Mouse (Mus musculus): Measurements from ENCODE around the gene Tmem210. TPM values are rescaled to one million over a fixed set of nuclear protein-coding genes. Genes with fewer than 3 reads are reported as not detected.
"Not testable (repeated sequence)": the region's sequence is repeated elsewhere in the genome, so short reads cannot be mapped to it uniquely, and the experiment has no call there.

Tmem210 gene
- polyA plus RNA-seq, 2 experiments, result not detected

DNA sequence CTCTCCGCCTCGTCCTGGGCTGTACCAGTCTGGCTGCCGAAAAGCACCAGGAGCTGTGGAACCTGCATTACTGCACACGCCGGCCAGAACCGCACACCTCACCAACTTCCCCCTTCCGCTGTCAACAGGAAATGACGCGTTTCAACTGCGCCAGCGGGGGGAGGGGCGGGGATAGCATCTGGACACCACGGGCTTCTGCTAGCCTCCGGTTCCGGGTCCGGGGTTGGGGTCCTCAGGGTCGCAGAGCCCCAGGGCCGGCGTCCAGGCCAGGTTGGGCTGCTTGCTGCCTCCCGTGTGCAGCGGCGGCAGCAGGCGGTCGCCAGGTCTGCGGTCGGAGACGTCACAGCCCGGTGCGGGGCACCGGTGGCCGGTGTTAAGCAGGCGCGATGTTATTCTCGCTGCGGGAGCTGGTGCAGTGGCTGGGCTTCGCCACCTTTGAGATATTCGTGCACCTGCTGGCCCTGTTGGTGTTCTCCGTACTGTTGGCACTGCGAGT is 32.6 kb upstream of the Tmem210 start, which contains the start of gene Tmem203:
Tmem203 (plus strand) TSS at position 156 of the 496 bp plus-strand sequence.
- Histone ChIP-seq H3K4me1 (replicated peaks; ENCODE audit: control insufficient read depth in 2 of 2, insufficient read depth in 2 of 2, low read length in 1 of 2) (peaks cover 6 to 10% of the 10 kb centered on the region in 2 experiments), H3K4me3 (ENCODE audit: insufficient read depth in 1 of 2, low read depth in 2 of 2, low read length in 2 of 2) (peak within 1 kb of the TSS; percentile 81 to 92), H3K36me3 (replicated peaks; ENCODE audit: control insufficient read depth, insufficient read depth, low read depth) (no peaks in the 10 kb centered on the region; the same call in 1 of the 2 replicates), H3K27me3 (ENCODE audit: control insufficient read depth, insufficient read depth, low read length) (no peaks in the 10 kb centered on the region), H3K9ac (replicated peaks) (peak within 1 kb of the TSS; percentile 82), H3K9me3 (ENCODE audit: control insufficient read depth, low read length) (no peaks in the 10 kb centered on the region), H3K4me2 (ENCODE audit: low read depth) (peak within 1 kb of the TSS; percentile 87), H3K27ac (peak within 1 kb of the TSS; percentile 36)
- ATAC-seq (ENCODE audit: insufficient read depth) (peak; percentile 83), DNase-seq (ENCODE audit: low read depth in 3 of 3, low spot score in 3 of 3) (peak; percentile 83 to 88 (median 85))
- TF ChIP-seq CTCF (IDR thresholded peaks at IDR 0.05; ENCODE audit: low read depth), result no peak
- TF ChIP-seq EP300 (IDR thresholded peaks at IDR 0.05; ENCODE audit: low read depth), result peak; percentile 55
- under 1% methylated on average over 39 of the region's 39 CpGs for WGBS (ENCODE audit: insufficient replicate concordance)

DNA sequence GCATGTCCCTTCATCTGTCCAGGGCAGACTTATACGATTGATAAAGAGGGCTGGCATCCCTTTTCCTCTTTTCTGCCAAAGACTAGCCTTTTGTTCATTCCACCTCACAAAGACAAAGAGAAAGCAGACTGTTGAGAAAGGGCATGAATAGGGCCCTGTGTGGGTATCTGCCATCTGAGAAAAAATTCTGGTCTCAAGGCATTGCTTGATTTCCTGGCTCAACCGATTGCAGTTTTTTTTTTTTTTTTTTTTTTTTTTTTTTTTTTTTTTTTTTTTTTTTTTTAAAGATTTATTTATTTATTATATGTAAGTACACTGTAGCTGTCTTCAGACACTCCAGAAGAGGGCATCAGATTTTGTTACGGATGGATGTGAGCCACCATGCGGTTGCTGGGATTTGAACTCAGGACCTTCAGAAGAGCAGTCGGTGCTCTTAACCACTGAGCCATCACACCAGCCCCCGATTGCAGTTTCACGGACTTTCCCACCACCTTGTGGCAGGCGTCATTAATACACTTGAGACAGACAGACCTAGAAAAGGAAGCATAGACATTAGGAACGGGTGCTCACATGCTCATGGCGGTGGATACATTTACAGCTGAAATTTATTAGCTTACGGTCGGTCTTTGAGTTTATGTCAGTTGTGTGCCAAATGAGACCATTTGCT is 31.4 kb upstream of the Tmem210 start:
- peak overlapping the region; percentile 81 to 92 for H3K4me3 ChIP-seq (ENCODE audit: insufficient read depth in 1 of 2, low read depth in 2 of 2, low read length in 2 of 2)
- not testable (repeated sequence) for H3K9me3 ChIP-seq (ENCODE audit: control insufficient read depth, low read length); H3K36me3 ChIP-seq (replicated peaks; ENCODE audit: control insufficient read depth, insufficient read depth, low read depth); ATAC-seq (ENCODE audit: insufficient read depth); H3K27ac ChIP-seq; H3K27me3 ChIP-seq (ENCODE audit: control insufficient read depth, insufficient read depth, low read length)
- H3K4me1 ChIP-seq (replicated peaks; ENCODE audit: control insufficient read depth in 2 of 2, insufficient read depth in 2 of 2, low read length in 1 of 2), result peaks cover 6 to 10% of the 10 kb centered on the region in 2 experiments
- peak overlapping the region; percentile 82; the same call in 1 of the 2 replicates for H3K9ac ChIP-seq (replicated peaks)
- peak; percentile 58 for TF ChIP-seq CTCF (IDR thresholded peaks at IDR 0.05; ENCODE audit: low read depth)
- H3K4me2 ChIP-seq (ENCODE audit: low read depth), result peak overlapping the region; percentile 87
- DNase-seq (ENCODE audit: low read depth in 3 of 3, low spot score in 3 of 3), result peak; percentile 41 to 64 (median 55)
- WGBS (ENCODE audit: insufficient replicate concordance), result 27% methylated on average over 10 of the region's 12 CpGs

DNA sequence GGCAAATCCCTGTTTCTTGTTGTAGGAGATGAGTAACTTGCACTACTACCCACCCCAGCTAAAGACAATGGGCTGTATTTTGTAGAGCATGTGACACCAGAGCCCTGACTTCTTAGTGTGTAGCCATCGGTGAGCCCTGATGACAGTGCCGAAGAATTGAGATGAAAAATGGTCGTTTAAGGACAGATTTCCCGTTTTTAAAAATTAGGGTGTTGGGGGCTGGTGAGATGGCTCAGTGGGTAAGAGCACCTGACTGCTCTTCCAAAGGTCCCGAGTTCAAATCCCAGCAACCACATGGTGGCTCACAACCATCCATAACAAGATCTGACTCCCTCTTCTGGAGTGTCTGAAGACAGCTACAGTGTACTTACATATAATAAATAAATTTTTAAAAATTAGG is 30.7 kb upstream of the Tmem210 start:
- not testable (repeated sequence) for H3K9me3 ChIP-seq (ENCODE audit: control insufficient read depth, low read length); H3K27ac ChIP-seq; H3K4me3 ChIP-seq (ENCODE audit: insufficient read depth in 1 of 2, low read depth in 2 of 2, low read length in 2 of 2); ATAC-seq (ENCODE audit: insufficient read depth); H3K9ac ChIP-seq (replicated peaks); DNase-seq (ENCODE audit: low read depth in 3 of 3, low spot score in 3 of 3); H3K4me2 ChIP-seq (ENCODE audit: low read depth); H3K36me3 ChIP-seq (replicated peaks; ENCODE audit: control insufficient read depth, insufficient read depth, low read depth); H3K27me3 ChIP-seq (ENCODE audit: control insufficient read depth, insufficient read depth, low read length)
- 69% methylated on average over 5 of the region's 5 CpGs for WGBS (ENCODE audit: insufficient replicate concordance)
- peaks cover 6 to 16% of the 10 kb centered on the region in 2 experiments for H3K4me1 ChIP-seq (replicated peaks; ENCODE audit: control insufficient read depth in 2 of 2, insufficient read depth in 2 of 2, low read length in 1 of 2)

DNA sequence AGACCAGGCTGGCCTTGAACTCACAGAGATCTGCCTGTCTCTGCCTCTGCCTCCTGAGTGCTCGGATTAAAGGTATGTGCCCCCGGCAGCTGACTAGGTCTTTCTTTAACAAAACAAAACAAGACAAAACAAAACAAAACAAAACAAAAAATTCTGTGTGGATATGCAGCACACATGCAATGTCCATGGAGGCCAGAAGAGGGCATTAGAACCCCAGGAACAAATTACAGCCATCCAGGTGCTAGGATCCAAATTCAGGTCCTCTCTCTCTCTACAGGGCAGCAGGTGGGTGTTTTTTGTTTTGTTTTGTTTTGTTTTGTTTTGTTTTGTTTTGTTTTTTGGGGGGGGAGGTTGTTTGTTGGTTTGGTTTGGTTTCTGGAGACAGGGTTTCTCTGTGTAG is 29.1 kb upstream of the Tmem210 start:
- WGBS (ENCODE audit: insufficient replicate concordance), result 29% methylated on average over 2 of the region's 2 CpGs
- H3K36me3 ChIP-seq (replicated peaks; ENCODE audit: control insufficient read depth, insufficient read depth, low read depth), result no peaks in the 10 kb centered on the region
- TF ChIP-seq CTCF (IDR thresholded peaks at IDR 0.05; ENCODE audit: low read depth), result peak; percentile 72
- 0 out of 2 replicates have a peak, but pooled peaks have one; percentile 10 for TF ChIP-seq EP300 (IDR thresholded peaks at IDR 0.05; ENCODE audit: low read depth)
- no peak overlapping the region for H3K27ac ChIP-seq
- ATAC-seq (ENCODE audit: insufficient read depth) (no peak), DNase-seq (ENCODE audit: low read depth in 3 of 3, low spot score in 3 of 3) (no peak)
- no peak overlapping the region for H3K4me2 ChIP-seq (ENCODE audit: low read depth)
- no peak overlapping the region for H3K9ac ChIP-seq (replicated peaks)
- peaks cover 6 to 16% of the 10 kb centered on the region in 2 experiments for H3K4me1 ChIP-seq (replicated peaks; ENCODE audit: control insufficient read depth in 2 of 2, insufficient read depth in 2 of 2, low read length in 1 of 2)
- no peak overlapping the region for H3K4me3 ChIP-seq (ENCODE audit: insufficient read depth in 1 of 2, low read depth in 2 of 2, low read length in 2 of 2)
- H3K27me3 ChIP-seq (ENCODE audit: control insufficient read depth, insufficient read depth, low read length), result no peaks in the 10 kb centered on the region
- H3K9me3 ChIP-seq (ENCODE audit: control insufficient read depth, low read length), result no peaks in the 10 kb centered on the region

DNA sequence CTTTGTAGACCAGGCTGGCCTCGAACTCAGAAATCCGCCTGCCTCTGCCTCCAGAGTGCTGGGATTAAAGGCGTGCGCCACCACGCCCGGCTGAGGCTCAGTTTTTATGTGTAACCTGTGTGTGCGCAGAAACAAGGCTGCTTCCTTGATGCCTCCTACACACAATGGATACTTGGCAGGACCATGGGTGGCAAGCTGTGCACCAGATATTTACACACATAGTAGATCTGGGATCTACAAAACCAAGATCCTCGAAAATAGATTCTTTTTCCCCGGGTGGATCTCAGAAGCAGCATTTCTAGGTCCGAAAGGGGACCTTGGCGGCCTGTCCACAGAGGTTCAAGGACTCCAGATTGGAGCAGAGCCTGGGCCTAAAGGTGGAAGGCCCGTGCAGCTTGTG is 26.1 kb upstream of the Tmem210 start:
- no peaks in the 10 kb centered on the region for H3K27me3 ChIP-seq (ENCODE audit: control insufficient read depth, insufficient read depth, low read length)
- no peaks in the 10 kb centered on the region for H3K36me3 ChIP-seq (replicated peaks; ENCODE audit: control insufficient read depth, insufficient read depth, low read depth)
- WGBS (ENCODE audit: insufficient replicate concordance), result 36% methylated on average over 12 of the region's 12 CpGs
- no peaks in the 10 kb centered on the region for H3K9me3 ChIP-seq (ENCODE audit: control insufficient read depth, low read length)
- H3K4me3 ChIP-seq (ENCODE audit: insufficient read depth in 1 of 2, low read depth in 2 of 2, low read length in 2 of 2), result peak overlapping the region; percentile 80 to 81
- no peak for TF ChIP-seq EP300 (IDR thresholded peaks at IDR 0.05; ENCODE audit: low read depth)
- TF ChIP-seq CTCF (IDR thresholded peaks at IDR 0.05; ENCODE audit: low read depth), result no peak
- H3K27ac ChIP-seq, result peak overlapping the region; percentile 43; the same call in 1 of the 2 replicates
- DNase-seq (ENCODE audit: low read depth in 3 of 3, low spot score in 3 of 3) (no peak), ATAC-seq (ENCODE audit: insufficient read depth) (peak; percentile 5)
- H3K4me2 ChIP-seq (ENCODE audit: low read depth), result peak overlapping the region; percentile 99
- peaks cover 10 to 28% of the 10 kb centered on the region in 2 experiments for H3K4me1 ChIP-seq (replicated peaks; ENCODE audit: control insufficient read depth in 2 of 2, insufficient read depth in 2 of 2, low read length in 1 of 2)
- H3K9ac ChIP-seq (replicated peaks), result peak overlapping the region; percentile 60
